Mouse (Mus musculus) activated CD4-positive, CD25-positive, alpha-beta regulatory T cell, adult 4 months (primary cell): Measurements from ENCODE around the gene Cfc1. TPM values are rescaled to one million over a fixed set of nuclear protein-coding genes. Genes with fewer than 3 reads are reported as not detected.

Experiments used
- ATAC-seq: one replicate; pipeline ENCODE4 v1.8.0; 2017
- polyA plus RNA-seq, 2 experiments: library from polyadenylated mRNA; unstranded; fragments of 100-300 nt; shearing (Covaris generic); gene quantifications; one replicate each; pipeline ENCODE4 v1.2.1; 2017

Cfc1 gene
- polyA plus RNA-seq, 2 experiments from 2014 or later = not detected

GRCm38 (mm10) chr1:34554275-34554674 is 18.8 kb downstream of the Cfc1 start:
- ATAC-seq = no peak

- no peak for ATAC-seq
Observed at GRCm38 (mm10) chr1:34560843-34561242, 25.4 kb downstream of the Cfc1 start, which contains the start of gene Prss40. Prss40 (minus strand) TSS chr1:34560943.

- ATAC-seq = no peak
Observed at GRCm38 (mm10) chr1:34564383-34565045, 29.1 kb downstream of the Cfc1 start.

GRCm38 (mm10) chr1:34568120-34568519 is 32.7 kb downstream of the Cfc1 start:
- no peak for ATAC-seq

- ATAC-seq = no peak
Observed at GRCm38 (mm10) chr1:34569876-34570275, 34.4 kb downstream of the Cfc1 start.

GRCm38 (mm10) chr1:34571431-34571830 is 36.0 kb downstream of the Cfc1 start:
- no peak for ATAC-seq

GRCm38 (mm10) chr1:34573221-34573620 is 37.8 kb downstream of the Cfc1 start:
- no peak for ATAC-seq

GRCm38 (mm10) chr1:34578851-34579781 is 43.7 kb downstream of the Cfc1 start, which contains the start of gene Amer3:
Amer3 (plus strand) TSS chr1:34579657.
- no peak for ATAC-seq

- no peak for ATAC-seq
Observed at GRCm38 (mm10) chr1:34579782-34580356, 44.4 kb downstream of the Cfc1 start.

GRCm38 (mm10) chr1:34582218-34582617 is 46.8 kb downstream of the Cfc1 start:
- no peak for ATAC-seq

GRCm38 (mm10) chr1:34583821-34584263 is 48.4 kb downstream of the Cfc1 start:
- no peak for ATAC-seq

GRCm38 (mm10) chr1:34584736-34585135 is 49.3 kb downstream of the Cfc1 start:
- ATAC-seq = no peak

GRCm38 (mm10) chr1:34587298-34588096 is 52.0 kb downstream of the Cfc1 start:
- no peak for ATAC-seq

Other genes with a start within 250 kb of the Cfc1 start
- gene Ccdc115, start 96.0 kb upstream of the Cfc1 start, polyA plus RNA-seq = 10 to 100 TPM; 35.5 to 37.9 TPM
- 100 to 1,000 TPM; 105 to 131 TPM for gene Imp4, start 95.8 kb upstream of the Cfc1 start, polyA plus RNA-seq
- 100 to 1,000 TPM; 175 to 257 TPM for gene Ptpn18, start 75.9 kb upstream of the Cfc1 start, polyA plus RNA-seq
- gene Prss39, start 37.2 kb upstream of the Cfc1 start, polyA plus RNA-seq = under 1 TPM in 1 of 2 experiments, not detected in 1; 0.44 TPM
- gene Prss40, start 25.3 kb downstream of the Cfc1 start, polyA plus RNA-seq = under 1 TPM in 1 of 2 experiments, not detected in 1; 0.34 TPM
- not detected for gene Amer3, start 44.0 kb downstream of the Cfc1 start, polyA plus RNA-seq